Mouse (Mus musculus): ENCODE data around the gene Usf3. TPM values are rescaled to one million over a fixed set of nuclear protein-coding genes. Genes with fewer than 3 reads are reported as not detected.
A peak's percentile ranks its signal among the peaks of the same experiment; 100 is the strongest.

The Usf3 gene
- polyA plus RNA-seq, 1 experiment from 2014 or later = 3.4 TPM

DNA sequence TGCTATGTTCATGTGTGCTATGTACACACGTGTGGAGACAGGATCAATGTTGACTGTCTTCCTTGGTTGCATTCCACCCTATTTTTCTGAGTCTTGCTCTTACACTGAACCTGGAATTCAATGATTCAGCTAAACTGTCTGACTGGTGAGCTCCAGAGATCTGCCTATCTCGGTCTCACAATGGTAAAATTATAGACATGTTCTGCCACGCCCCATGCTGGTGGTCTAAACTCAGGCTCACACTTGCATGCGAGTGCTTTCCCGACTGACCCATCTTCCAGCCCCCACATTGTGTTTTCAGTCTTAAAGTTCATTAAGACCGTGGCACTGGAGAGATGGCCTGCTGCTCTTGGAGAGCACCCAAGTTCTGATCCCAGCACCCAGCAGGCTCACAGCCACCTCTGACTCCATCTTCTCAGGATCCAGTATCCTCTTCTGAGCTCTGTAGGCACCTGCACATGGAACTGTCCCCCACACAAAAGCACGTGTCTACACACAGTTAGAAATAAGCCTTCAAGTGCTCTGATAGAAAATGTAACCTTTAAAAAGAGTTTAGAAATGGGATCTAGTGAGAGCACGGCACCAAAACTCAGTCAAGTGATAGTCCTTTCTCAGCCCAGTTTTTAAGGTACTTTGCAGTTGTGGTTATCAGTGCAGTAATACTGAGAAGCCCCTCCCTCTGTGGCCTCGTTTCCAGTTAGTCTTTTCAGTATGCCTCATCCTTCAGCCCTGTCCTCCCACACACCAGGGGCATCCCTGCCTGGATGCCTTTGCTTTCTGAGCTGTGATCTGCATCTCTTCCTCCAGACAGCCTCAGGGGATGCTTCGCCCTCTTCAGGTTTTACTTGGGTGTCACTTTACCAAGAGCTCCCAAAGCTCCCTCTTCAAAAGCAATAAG is 37.4 kb downstream of the Usf3 start:
- Histone ChIP-seq H3K27ac (no peak overlapping the region), H3K4me1 (no peaks in the 10 kb centered on the region), H3K4me2 (no peak overlapping the region), H3K9me3 (no peaks in the 10 kb centered on the region), H3K36me3 (peaks cover 41% of the 10 kb centered on the region; the same call in 1 of the 2 replicates), H3K9ac (no peak overlapping the region), H3K4me3 (replicated peaks) (no peak overlapping the region), H3K27me3 (replicated peaks) (no peaks in the 10 kb centered on the region)
- no peak for ATAC-seq (ENCODE audit: insufficient read depth, low FRiP score, low read depth)
- 79% methylated on average over 10 of the region's 10 CpGs for WGBS

DNA sequence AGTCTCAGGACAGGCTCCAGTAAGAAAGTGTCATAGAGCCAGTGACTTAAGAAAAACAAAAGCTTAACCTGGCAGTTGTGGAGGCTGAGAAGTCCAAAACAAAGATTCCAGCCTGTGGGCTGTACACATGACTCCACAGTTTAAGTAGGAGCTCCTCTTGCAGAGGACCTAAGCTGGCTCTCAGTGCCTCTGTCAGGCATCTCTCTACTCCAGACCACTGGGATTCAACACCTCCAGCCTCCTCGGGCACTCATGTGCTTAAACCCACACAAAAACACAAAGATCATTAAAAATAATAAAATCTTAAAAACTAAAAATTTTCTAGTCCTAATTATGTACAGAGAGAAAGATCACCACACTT is 38.0 kb downstream of the Usf3 start:
- H3K4me2 ChIP-seq = no peak overlapping the region
- H3K27me3 ChIP-seq (replicated peaks) = no peaks in the 10 kb centered on the region
- H3K36me3 ChIP-seq = peaks cover 43% of the 10 kb centered on the region; the same call in 1 of the 2 replicates
- H3K4me3 ChIP-seq (replicated peaks) = no peak overlapping the region
- no peaks in the 10 kb centered on the region for H3K4me1 ChIP-seq
- ATAC-seq (ENCODE audit: insufficient read depth, low FRiP score, low read depth) = no peak
- H3K27ac ChIP-seq = no peak overlapping the region
- 85% methylated on average over 1 of the region's 1 CpGs for WGBS
- H3K9ac ChIP-seq = no peak overlapping the region
- H3K9me3 ChIP-seq = no peaks in the 10 kb centered on the region

DNA sequence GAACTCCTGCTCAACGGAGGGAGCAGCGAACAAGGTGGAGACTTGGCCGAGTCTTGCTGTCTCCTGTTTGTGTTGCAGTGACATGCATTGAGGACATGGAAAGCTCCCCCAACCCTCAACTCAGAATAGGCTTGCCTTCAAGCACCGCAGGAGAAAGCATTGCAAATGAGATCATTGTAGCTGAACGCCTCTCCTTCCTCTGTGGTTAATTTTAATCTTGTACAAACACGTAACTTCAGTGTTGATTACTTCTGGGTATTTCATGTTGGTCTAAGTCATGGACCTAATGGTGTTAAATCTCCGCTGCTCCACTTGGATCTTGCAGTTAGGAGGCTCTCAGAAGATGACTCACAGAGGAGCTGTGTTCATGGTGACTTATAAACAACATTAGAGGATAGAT is 39.7 kb downstream of the Usf3 start:
- Histone ChIP-seq H3K27ac (no peak overlapping the region), H3K4me2 (no peak overlapping the region), H3K9me3 (no peaks in the 10 kb centered on the region), H3K4me3 (replicated peaks) (no peak overlapping the region), H3K9ac (no peak overlapping the region), H3K27me3 (replicated peaks) (no peaks in the 10 kb centered on the region), H3K4me1 (no peaks in the 10 kb centered on the region), H3K36me3 (peaks cover 47% of the 10 kb centered on the region)
- ATAC-seq (ENCODE audit: insufficient read depth, low FRiP score, low read depth) = no peak
- WGBS = 84% methylated on average over 7 of the region's 7 CpGs

DNA sequence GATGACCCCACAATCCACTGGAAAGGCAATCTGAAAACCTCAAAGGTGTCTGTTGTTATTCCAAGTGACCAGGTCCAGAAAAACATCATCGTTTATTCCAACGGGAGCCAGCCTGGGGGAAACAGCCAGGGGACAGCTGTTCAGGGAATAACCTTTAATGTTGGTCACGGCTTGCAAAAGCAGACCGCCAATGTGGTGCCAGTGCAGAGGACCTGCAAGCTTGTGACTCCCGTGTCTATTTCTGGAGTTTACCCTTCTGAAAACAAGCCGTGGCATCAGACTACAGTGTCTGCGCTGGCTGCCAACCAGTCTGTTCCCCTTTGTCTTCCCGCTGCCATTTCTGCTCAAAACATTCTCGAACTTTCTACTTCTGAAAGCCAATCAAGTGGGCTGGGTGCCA is 42.5 kb downstream of the Usf3 start:
- Histone ChIP-seq H3K27ac (no peak overlapping the region), H3K4me3 (replicated peaks) (no peak overlapping the region), H3K27me3 (replicated peaks) (no peaks in the 10 kb centered on the region), H3K9ac (no peak overlapping the region), H3K4me1 (no peaks in the 10 kb centered on the region), H3K4me2 (no peak overlapping the region), H3K36me3 (peaks cover 53% of the 10 kb centered on the region), H3K9me3 (no peaks in the 10 kb centered on the region)
- ATAC-seq (ENCODE audit: insufficient read depth, low FRiP score, low read depth) = no peak
- WGBS = 93% methylated on average over 9 of the region's 9 CpGs

DNA sequence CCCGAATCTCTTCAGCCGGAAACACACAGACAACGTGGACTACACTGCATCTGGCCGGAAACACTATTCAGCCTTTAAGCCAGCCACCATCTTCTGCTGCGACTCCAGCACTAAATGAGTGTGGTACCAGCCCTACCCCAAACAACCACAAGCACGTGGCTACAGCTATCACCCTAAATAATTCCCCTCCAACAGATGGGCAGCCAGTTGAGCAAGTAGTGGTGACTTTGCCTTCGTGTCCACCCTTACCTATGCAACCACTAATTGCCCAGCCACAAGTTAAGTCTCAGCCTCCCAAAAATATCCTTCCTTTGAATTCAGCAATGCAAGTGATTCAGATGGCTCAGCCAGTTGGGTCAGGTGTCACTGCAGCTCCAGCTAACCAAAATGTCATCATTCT is 43.4 kb downstream of the Usf3 start:
- Histone ChIP-seq H3K27ac (no peak overlapping the region), H3K4me2 (no peak overlapping the region), H3K4me3 (replicated peaks) (no peak overlapping the region), H3K4me1 (no peaks in the 10 kb centered on the region), H3K9ac (no peak overlapping the region), H3K36me3 (peaks cover 47% of the 10 kb centered on the region), H3K9me3 (no peaks in the 10 kb centered on the region), H3K27me3 (replicated peaks) (no peaks in the 10 kb centered on the region)
- ATAC-seq (ENCODE audit: insufficient read depth, low FRiP score, low read depth) = no peak
- 92% methylated on average over 7 of the region's 7 CpGs for whole genome bisulfite sequencing

DNA sequence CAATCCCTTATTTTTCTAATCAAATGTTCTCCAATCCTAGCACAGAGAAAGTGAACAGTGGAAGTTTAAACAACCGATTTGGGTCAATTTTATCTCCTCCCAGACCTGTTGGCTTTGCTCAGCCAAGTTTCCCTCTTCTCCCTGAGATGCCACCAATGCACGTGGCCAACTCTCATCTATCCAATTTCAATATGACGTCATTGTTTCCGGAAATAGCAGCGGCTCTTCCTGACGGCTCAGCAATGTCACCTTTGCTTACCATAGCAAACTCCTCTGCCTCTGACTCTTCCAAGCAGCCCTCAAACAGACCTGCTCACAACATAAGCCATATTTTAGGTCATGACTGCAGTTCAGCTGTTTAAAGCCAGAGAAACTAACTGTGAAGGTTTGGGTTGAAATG is 48.4 kb downstream of the Usf3 start:
- Histone ChIP-seq H3K9ac (no peak overlapping the region), H3K36me3 (peaks cover 25% of the 10 kb centered on the region), H3K4me1 (no peaks in the 10 kb centered on the region), H3K4me2 (no peak overlapping the region), H3K27me3 (replicated peaks) (no peaks in the 10 kb centered on the region), H3K4me3 (replicated peaks) (no peak overlapping the region), H3K27ac (no peak overlapping the region), H3K9me3 (no peaks in the 10 kb centered on the region)
- WGBS = 74% methylated on average over 6 of the region's 6 CpGs
- no peak for ATAC-seq (ENCODE audit: insufficient read depth, low FRiP score, low read depth)

DNA sequence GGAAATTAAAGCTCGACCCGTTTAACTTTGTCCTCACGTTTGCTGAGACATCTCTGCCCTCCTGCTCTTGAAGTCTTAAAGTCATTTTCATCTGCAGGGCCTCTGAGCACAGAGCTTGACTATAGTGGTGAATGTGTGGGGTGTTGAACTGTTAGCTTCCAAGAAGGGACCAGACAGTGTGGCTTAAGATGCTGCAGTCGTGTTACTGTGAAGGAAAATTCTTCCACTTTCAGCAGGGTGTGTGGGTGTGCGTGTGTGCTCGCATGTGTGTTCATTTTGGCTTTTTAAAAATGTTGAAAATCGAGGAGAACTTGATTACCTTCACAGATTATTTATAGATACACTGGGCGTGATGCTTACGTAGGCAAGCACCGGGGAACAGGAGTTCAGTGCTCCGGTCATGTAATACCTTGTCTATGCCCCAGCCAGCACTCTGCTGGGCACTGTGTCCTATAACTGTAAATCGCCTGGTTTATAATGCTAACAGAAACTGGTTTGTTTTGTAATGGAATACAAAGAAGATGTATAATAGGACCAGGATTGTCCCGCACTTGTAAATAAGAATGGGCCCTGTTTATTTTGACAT is 53.8 kb downstream of the Usf3 start:
- Histone ChIP-seq H3K4me2 (no peak overlapping the region), H3K27me3 (replicated peaks) (no peaks in the 10 kb centered on the region), H3K36me3 (no peaks in the 10 kb centered on the region), H3K9ac (no peak overlapping the region), H3K9me3 (no peaks in the 10 kb centered on the region), H3K27ac (no peak overlapping the region), H3K4me3 (replicated peaks) (no peak overlapping the region), H3K4me1 (no peaks in the 10 kb centered on the region)
- ATAC-seq (ENCODE audit: insufficient read depth, low FRiP score, low read depth) = no peak
- 87% methylated on average over 13 of the region's 13 CpGs for WGBS

DNA sequence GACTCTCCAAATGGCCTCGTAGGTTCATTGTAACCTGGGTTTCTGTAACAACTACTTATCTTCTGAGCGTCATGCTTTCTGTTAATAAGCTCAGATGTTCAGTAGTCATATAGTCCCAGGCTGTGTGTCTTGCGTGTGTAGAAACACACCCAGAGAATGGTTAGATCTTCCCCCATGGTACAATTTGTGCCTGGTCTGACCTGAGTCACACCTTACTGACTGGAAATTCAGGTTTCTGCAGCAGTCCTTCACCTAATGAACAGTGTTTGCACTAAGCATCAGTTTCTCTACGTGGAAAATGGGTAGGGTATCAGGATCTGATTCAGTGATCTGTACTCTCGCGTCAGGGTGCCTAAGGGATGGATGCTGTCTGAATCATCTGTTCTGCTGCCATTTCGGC is 60.0 kb downstream of the Usf3 start:
- no peak overlapping the region for H3K4me3 ChIP-seq (replicated peaks)
- no peak for ATAC-seq (ENCODE audit: insufficient read depth, low FRiP score, low read depth)
- 77% methylated on average over 7 of the region's 7 CpGs for WGBS
- H3K27ac ChIP-seq = no peak overlapping the region
- H3K9ac ChIP-seq = no peak overlapping the region
- H3K4me1 ChIP-seq = no peaks in the 10 kb centered on the region
- H3K9me3 ChIP-seq = no peaks in the 10 kb centered on the region
- no peak overlapping the region for H3K4me2 ChIP-seq
- no peaks in the 10 kb centered on the region for H3K36me3 ChIP-seq
- no peaks in the 10 kb centered on the region for H3K27me3 ChIP-seq (replicated peaks)

DNA sequence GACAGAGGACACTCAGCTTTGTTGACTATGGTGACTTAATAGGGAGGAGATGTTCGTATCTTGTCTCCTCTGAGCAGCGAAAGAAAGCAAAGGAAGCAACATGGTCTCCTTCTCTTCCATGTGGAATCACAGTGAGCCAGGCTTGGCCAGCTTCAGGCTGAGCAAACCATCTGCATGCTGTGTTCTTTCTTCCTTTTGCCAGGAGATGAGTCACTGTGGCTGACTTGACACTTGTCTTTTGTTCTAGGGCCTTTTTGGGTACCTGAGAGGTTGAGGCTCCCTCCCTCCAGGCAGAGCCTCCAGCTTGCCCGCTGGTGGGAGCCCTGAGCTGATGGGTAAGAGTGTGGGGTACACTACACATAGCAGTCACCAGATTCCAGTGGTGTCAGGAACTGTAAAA is 64.8 kb downstream of the Usf3 start:
- Histone ChIP-seq H3K9ac (no peak overlapping the region), H3K36me3 (no peaks in the 10 kb centered on the region), H3K9me3 (no peaks in the 10 kb centered on the region), H3K27me3 (replicated peaks) (no peaks in the 10 kb centered on the region), H3K4me1 (no peaks in the 10 kb centered on the region), H3K4me2 (no peak overlapping the region), H3K27ac (no peak overlapping the region), H3K4me3 (replicated peaks) (no peak overlapping the region)
- no peak for ATAC-seq (ENCODE audit: insufficient read depth, low FRiP score, low read depth)
- WGBS = 79% methylated on average over 3 of the region's 3 CpGs

DNA sequence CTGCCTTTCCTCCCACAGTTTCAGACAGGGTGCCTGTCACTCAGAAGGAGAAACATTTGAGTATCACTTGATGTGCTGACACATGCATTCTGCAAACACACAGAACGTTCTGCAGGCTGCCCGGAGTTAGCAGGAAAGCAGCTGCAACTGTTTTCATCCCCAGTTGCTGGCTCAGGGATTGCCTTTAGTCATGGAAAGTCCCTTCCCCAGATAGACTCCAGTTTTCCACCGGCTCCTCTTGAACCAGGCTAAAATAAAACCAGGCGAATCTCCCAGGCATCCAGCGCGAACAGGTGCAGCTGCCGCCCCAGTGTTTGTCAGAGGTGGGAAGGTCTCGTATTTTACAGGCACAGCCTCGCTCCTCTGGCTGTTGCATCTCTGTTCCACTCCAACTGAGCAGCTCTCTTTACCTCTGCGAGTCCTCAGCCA is 65.8 kb downstream of the Usf3 start:
- no peak overlapping the region for H3K4me3 ChIP-seq (replicated peaks)
- no peak overlapping the region for H3K27ac ChIP-seq
- no peaks in the 10 kb centered on the region for H3K27me3 ChIP-seq (replicated peaks)
- H3K9me3 ChIP-seq = no peaks in the 10 kb centered on the region
- no peak for ATAC-seq (ENCODE audit: insufficient read depth, low FRiP score, low read depth)
- 33% methylated on average over 10 of the region's 10 CpGs for WGBS
- no peak overlapping the region for H3K4me2 ChIP-seq
- no peak overlapping the region for H3K9ac ChIP-seq
- H3K36me3 ChIP-seq = no peaks in the 10 kb centered on the region
- H3K4me1 ChIP-seq = no peaks in the 10 kb centered on the region

DNA sequence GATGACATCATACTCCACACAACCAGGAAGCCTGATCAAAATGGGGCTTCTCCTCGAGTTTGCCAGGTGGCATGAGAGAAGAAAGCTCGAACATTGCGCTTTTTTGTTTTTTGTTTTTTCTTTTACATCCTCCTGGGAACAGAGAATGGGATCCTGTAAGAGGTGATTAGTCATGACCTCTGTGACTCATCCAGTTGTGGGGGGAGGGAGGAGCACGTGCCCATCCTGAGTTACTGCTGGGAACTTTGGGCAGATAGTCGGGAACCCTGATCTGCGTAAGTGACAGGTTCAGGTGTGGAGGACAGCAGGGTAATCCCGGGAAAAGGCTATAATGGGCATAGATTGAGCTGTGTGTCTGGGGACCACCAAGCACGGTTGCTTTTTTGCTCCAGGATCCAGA is 67.4 kb downstream of the Usf3 start:
- 60% methylated on average over 8 of the region's 8 CpGs for WGBS
- Histone ChIP-seq H3K4me2 (no peak overlapping the region), H3K36me3 (no peaks in the 10 kb centered on the region), H3K4me3 (replicated peaks) (no peak overlapping the region), H3K27me3 (replicated peaks) (no peaks in the 10 kb centered on the region), H3K4me1 (no peaks in the 10 kb centered on the region), H3K9me3 (no peaks in the 10 kb centered on the region), H3K9ac (no peak overlapping the region), H3K27ac (no peak overlapping the region)
- ATAC-seq (ENCODE audit: insufficient read depth, low FRiP score, low read depth) = no peak

DNA sequence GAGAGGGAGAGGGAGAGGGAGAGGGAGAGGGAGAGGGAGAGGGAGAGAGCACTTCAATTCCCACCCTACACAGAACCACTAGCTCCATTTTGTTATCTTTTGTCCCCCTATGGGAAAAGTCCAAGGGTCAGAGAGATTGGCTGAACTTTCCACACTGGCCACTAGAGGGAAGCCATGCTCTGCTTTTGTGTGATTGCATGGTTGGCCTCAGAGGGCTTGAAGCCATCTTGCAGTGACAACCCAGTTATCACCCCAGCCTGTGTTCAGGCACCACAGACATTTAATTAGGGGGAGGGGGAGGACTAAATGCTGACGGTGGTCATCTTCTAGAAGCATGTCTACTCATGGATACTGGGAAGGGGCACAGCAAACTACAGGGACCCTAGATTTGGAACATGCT is 69.6 kb downstream of the Usf3 start:
- ATAC-seq (ENCODE audit: insufficient read depth, low FRiP score, low read depth) = peak; percentile 41; the same call in 1 of the 2 replicates

More for the DNA sequence above, 69.6 kb downstream of the Usf3 start:
- H3K9ac ChIP-seq = no peak overlapping the region
- H3K27ac ChIP-seq = no peak overlapping the region
- no peaks in the 10 kb centered on the region for H3K4me1 ChIP-seq
- no peaks in the 10 kb centered on the region for H3K9me3 ChIP-seq
- H3K4me3 ChIP-seq (replicated peaks) = no peak overlapping the region
- H3K27me3 ChIP-seq (replicated peaks) = no peaks in the 10 kb centered on the region
- H3K4me2 ChIP-seq = no peak overlapping the region
- H3K36me3 ChIP-seq = no peaks in the 10 kb centered on the region
- 3% methylated on average over 1 of the region's 1 CpGs for WGBS

All from stomach, embryonic 15.5 days (tissue).